Comparison of ENCODE assay signal across 23 mouse cellular contexts in genomic region chrX:151938852-151939251, GRCm38 (mm10).
DNase-seq lines count a peak whose midpoint lies in the region; ATAC-seq lines count a peak whose summit lies in the region.
"Had no signal": no experiment of that assay in that cellular context is flagged by ENCODE, and none has a peak within 500 bp of the region (broad histone marks: within the 10 kb centered on the region; RNA-seq: fewer than 3 reads in every experiment).

No protein-coding gene starts in this region.

- H3K4me3 ChIP-seq in midbrain, embryonic 11.5 days (ENCODE audit: low read depth, low read length), result no peak overlapping the region
- no peak overlapping the region for H3K4me3 ChIP-seq in midbrain, embryonic 10.5 days
- no peak overlapping the region for H3K4me3 ChIP-seq in brown adipose tissue, adult 24 weeks (ENCODE audit: insufficient read depth, low read depth, low read length)

- no peak overlapping the region for H3K4me2 ChIP-seq in midbrain, embryonic 11.5 days

- H3K27ac ChIP-seq in midbrain, embryonic 11.5 days (ENCODE audit: low read depth, low read length), result no peak overlapping the region
- H3K27ac ChIP-seq in midbrain, embryonic 10.5 days (replicated peaks), result no peak overlapping the region
- 0 out of 2 replicates have a peak overlapping the region, but pooled peaks have one; percentile 31 for H3K27ac ChIP-seq in brown adipose tissue, adult 24 weeks (replicated peaks; ENCODE audit: low read depth, low read length)

- H3K9me3 ChIP-seq in midbrain, embryonic 11.5 days (ENCODE audit: control insufficient read depth, low read length), result no peaks in the 10 kb centered on the region
- no peaks in the 10 kb centered on the region; the same call in 1 of the 2 replicates for H3K9me3 ChIP-seq in midbrain, embryonic 10.5 days (replicated peaks)
- H3K9me3 ChIP-seq: G1E had no signal

- no peaks in the 10 kb centered on the region for H3K4me1 ChIP-seq in midbrain, embryonic 11.5 days (ENCODE audit: control insufficient read depth, insufficient read depth, low read length)
- no peaks in the 10 kb centered on the region for H3K4me1 ChIP-seq in midbrain, embryonic 10.5 days
- H3K4me1 ChIP-seq in brown adipose tissue, adult 24 weeks (ENCODE audit: control insufficient read depth, insufficient read depth, insufficient read length, low read length), result no peaks in the 10 kb centered on the region

- DNase-seq in midbrain, embryonic 11.5 days (ENCODE audit: low spot score, missing footprints), result peak; percentile 65
- DNase-seq in midbrain, embryonic 10.5 days (ENCODE audit: low spot score), result no peak
- DNase-seq in adipocyte (ENCODE audit: low spot score), result peak; percentile 57
- DNase-seq in left cerebral cortex, adult 18-20 months (ENCODE audit: low spot score in 2 of 2), result no peak
- no peak for DNase-seq in embryo, embryonic 10 days (ENCODE audit: low spot score)
- DNase-seq: adrenal gland, adult 2 months; adrenal gland, adult 8-10 months; adrenal gland, postnatal 10 days; adrenal gland, postnatal 14 days; adrenal gland, postnatal 25 days; adrenal gland, postnatal 36 days; B cell, adult 2 months; cerebellum, adult 11 months; cerebellum, adult 11-12 months; cerebellum, adult 18-20 months; cerebellum, adult 2 months; cerebellum, adult 8-10 months had no signal

- no peak overlapping the region for H3K9ac ChIP-seq in midbrain, embryonic 11.5 days (ENCODE audit: low read length)

- H3K27me3 ChIP-seq in midbrain, embryonic 11.5 days (ENCODE audit: control insufficient read depth, insufficient read depth, low read length), result peaks cover 5% of the 10 kb centered on the region
- peaks cover 85% of the 10 kb centered on the region for H3K27me3 ChIP-seq in midbrain, embryonic 10.5 days (ENCODE audit: low read depth, poor library complexity, severe bottlenecking)
- H3K27me3 ChIP-seq: CH12.LX had no signal

- ATAC-seq in midbrain, embryonic 11.5 days (ENCODE audit: low FRiP score), result no peak
- ATAC-seq: activated CD4-positive, CD25-positive, alpha-beta regulatory T cell, adult 4 months; CD4-positive, CD25-positive, alpha-beta regulatory T cell, adult 4 months; Patski had no signal

- H3K36me3 ChIP-seq in midbrain, embryonic 11.5 days (ENCODE audit: control insufficient read depth, insufficient read depth, low read length), result no peaks in the 10 kb centered on the region
- H3K36me3 ChIP-seq in midbrain, embryonic 10.5 days, result peaks cover 29% of the 10 kb centered on the region

- WGBS in midbrain, embryonic 11.5 days, result 77% methylated on average over 2 of the region's 2 CpGs
- 63% methylated on average over 2 of the region's 2 CpGs for WGBS in midbrain, embryonic 10.5 days

Comparison
In these comparisons a context has a peak if more than half of its experiments do, and no peak if none do; other contexts are left out.
1. DNase-seq: peak in midbrain, embryonic 11.5 days (single experiment) and adipocyte (single experiment); none in midbrain, embryonic 10.5 days (single experiment), left cerebral cortex, adult 18-20 months (0 of 2) and embryo, embryonic 10 days (single experiment).